Mouse (Mus musculus): ENCODE measurements around the gene Tmem18. TPM values are rescaled to one million over a fixed set of nuclear protein-coding genes. Genes with fewer than 3 reads are reported as not detected.

Tmem18 gene
- 10 to 100 TPM; 46.0 to 51.8 TPM for total RNA-seq (2021)
- long read RNA-seq, experiment 1, transcript Tmem18-201 (5 exons, 2,971 nt) = major isoform, 44 of 65 reads
- long read RNA-seq, experiment 1, transcript Tmem18-202 (3 exons, 762 nt) = minor isoform, 8 of 65 reads
- long read RNA-seq, experiment 1, partial matches to known transcripts = 1 of 65 reads
- long read RNA-seq, experiment 1, other reads (novel, unspliced or antisense) = 12 of 65 reads
- long read RNA-seq, experiment 2, transcript Tmem18-201 (5 exons, 2,971 nt) = major isoform, 53 of 71 reads
- long read RNA-seq, experiment 2, partial matches to known transcripts = 1 of 71 reads
- long read RNA-seq, experiment 2, other reads (novel, unspliced or antisense) = 16 of 71 reads

DNA sequence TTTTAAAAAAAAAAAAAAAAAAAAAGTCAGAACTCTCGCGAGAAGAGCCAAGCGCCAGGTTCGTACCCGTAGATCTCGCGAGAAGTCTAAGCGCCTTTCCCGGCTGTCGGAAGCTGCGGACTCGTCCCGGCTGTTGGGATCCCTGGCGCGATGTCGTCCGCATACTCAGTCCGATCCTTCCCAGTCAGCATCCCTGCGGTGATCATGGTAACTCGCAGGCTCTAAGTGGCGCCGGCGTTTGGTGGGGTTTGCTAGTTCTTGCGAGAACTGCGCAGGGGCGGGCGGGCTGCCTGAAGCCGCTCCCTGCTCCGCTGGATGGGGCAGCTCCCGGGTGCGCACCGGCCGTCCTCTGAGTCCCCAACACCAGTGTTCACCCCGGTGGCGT is at the start of gene Tmem18:
Tmem18 (plus strand) TSS at position 71 of the 385 bp plus-strand sequence.
- DNase-seq (ENCODE audit: low spot score in 2 of 2) = peak; percentile 87 to 90

DNA sequence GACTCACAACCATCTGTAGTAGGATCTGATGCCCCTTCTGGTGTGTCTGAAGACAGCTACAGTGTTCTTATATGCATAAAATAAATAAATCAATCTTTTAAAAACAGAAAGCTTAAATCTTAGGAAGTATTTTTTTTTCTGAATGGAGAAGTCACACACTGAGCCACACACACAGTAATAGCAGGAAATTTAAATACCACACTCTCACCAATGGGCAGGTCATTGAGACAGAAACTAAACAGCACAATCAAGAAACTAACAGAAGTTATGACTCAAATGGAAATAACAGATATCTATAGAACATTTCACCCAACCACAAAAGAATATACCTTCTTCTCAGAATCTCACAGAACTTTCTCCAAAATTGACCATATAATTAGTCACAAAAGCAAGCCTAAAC is 26.9 kb upstream of the Tmem18 start:
- no peak for DNase-seq (ENCODE audit: low spot score in 2 of 2)

DNA sequence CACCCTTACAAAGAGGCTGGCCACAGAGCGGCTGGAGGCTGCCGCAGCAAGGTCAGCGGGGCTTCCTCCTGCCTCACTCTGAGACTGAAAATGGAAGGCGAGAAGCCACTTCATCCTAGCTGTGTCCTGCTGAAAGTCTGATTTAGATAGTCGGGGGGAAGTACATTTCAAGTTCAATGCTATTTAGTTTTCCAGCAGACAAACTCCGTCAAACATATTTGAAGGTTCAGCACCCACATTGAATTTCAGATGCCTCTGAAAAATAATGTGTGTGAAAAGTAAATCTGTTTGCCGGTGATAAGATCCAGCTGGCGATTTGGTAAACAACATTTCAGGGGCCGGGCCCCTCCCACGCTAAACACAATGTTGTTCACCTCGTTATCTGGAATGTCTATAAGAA is 22.8 kb upstream of the Tmem18 start:
- DNase-seq (ENCODE audit: low spot score in 2 of 2) = no peak

DNA sequence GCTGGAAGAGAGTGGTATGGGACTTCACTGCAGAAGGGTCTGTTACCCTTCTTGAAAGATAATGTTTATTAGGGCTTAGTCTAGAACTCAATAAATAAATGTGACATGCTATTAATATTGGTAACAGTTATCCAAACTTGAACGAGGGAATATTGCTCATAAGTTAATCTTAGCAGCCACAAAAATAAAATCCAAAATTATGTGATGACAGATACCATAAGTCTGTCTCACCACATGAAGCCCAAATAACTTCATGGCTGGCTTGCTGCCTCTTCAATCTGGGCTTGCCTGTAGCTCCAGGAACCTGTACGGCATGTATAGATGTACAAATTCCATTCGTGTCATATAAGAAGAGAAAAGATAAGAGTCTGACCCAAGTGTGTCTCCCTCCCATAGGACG is 12.2 kb upstream of the Tmem18 start:
- no peak for DNase-seq (ENCODE audit: low spot score in 2 of 2)

DNA sequence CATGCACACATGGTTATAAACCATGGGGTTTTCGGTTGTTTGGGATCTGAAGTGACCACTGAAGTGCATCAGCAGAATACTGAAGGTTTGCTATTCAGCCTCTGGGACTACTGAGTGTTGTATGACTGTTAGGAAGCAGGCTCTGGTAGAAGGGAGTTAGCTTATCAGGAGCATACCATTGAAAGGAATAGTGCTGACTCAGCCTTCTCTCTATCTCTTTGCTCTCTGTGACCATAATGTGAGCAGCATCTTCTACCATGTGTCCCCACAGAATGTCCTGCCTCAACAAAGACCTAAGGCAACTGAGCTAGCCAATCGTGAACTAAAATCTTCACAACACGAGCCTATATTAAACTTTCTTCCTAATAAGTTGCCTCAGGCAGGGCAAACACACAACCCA is 8.3 kb upstream of the Tmem18 start:
- no peak for DNase-seq (ENCODE audit: low spot score in 2 of 2)

DNA sequence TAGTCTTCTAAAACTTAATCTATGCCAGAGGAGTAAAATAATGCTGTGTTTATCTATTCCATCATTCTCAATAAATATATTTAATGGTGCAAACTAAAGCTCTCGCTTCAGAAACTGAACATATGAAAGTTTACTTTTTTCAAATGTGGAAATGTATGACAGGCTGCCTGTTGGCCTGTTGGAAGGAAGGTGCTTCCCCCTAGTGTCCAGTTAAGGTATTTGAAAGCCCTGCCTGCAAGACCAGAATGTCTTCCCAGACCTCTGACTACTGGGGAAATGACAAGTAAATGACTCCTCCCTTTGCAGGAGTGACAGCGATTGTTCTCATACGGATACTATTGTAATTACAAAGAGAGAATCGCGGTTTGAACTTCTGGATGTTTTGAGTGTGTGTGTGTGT is 6.2 kb upstream of the Tmem18 start:
- DNase-seq (ENCODE audit: low spot score in 2 of 2) = peak; percentile 54 to 89

DNA sequence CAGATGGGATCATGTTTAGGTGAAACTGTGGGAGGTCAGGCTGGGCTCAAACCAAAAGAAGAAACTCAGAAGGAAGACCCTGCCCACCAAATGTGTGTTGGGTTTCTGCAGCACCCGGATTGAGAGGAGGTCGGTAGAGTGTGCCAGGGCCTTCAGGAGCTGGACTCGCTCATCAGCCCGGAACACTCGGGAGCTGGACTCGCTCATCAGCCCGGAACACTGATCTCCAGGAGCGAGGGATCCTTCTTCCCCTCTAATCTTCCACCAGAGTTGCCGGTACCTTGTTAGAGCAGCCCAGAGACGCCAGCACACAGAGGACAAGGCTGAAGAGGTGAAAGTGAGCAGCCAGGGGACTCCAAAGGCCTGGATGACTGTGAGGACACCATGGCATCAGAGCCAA is 2.9 kb upstream of the Tmem18 start:
- no peak for DNase-seq (ENCODE audit: low spot score in 2 of 2)

DNA sequence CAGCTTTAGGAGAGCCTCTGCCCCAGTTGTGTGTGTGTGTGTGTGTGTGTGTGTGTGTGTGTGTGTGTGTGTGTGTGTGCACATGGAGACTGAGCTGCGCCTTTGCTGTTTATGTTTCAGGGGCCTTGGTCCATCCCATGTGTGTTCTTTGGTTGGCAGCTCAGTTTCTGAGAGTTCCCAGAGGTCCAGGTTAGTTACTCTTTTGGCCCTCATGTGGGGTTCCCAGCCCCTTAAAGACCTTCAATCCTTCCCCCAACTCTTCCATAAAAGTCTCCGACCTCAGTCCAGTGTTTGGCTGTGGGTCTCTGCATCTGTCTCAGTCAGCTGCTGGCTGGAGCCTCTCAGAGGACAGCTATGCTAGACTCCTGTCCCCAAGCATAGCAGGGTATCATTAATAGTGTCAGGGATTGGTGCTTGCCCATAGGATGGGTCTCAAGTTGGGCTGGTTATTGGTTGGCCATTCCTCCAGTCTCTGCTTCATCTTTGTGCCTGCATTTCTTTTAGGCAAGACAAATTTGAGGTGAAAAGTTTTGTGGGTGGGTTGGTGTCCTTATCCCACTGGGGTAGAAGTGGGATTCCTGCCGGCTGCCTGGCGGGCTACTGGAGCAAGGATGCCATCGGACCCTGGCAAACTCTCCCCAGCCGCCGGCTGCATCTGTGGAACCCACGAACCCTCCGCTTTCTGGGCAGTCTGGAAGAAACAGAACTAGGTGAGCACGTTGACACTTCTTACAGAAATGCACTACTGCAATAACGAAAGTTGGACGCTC is 455 bp upstream of the Tmem18 start:
- no peak for DNase-seq (ENCODE audit: low spot score in 2 of 2)

DNA sequence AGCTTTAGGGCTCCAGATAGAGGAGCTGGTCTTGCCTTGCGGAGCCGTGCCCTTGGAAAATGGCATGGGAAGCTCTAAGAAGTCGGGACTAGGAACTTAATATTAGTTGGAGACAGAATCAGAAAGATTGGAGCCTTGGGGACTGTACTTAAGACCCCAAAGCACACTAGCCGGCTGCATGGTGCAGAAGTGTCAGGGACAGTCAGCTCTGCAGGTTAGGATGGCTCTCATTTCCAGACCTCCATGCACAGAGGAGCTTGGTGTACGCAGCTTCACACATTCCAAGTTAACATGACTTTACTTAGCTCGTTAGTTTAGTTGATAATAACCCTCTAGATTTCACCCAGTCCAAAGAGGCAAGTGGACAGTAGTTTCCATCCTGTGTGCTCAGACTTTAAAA is 637 bp downstream of the Tmem18 start:
- no peak for DNase-seq (ENCODE audit: low spot score in 2 of 2)

DNA sequence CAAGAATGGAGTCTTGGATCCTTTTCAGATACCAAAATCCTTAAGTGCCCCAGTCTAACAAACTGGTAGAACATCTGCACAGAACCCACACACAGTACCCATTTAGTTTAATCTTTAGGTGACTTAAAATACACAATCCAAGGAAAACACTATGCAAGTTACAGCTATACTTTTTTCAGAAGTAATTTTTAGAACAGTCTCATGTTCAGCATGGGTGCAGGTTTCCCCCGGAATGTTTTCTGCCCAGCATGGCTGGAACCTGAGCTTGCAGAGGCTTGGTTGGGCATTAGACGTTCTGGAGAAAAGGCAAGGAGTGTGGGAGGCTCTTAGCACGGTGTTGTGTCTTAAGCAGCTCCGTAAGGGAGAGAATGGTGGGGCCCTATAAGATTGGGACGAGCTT is 7.6 kb downstream of the Tmem18 start:
- DNase-seq (ENCODE audit: low spot score in 2 of 2) = no peak

DNA sequence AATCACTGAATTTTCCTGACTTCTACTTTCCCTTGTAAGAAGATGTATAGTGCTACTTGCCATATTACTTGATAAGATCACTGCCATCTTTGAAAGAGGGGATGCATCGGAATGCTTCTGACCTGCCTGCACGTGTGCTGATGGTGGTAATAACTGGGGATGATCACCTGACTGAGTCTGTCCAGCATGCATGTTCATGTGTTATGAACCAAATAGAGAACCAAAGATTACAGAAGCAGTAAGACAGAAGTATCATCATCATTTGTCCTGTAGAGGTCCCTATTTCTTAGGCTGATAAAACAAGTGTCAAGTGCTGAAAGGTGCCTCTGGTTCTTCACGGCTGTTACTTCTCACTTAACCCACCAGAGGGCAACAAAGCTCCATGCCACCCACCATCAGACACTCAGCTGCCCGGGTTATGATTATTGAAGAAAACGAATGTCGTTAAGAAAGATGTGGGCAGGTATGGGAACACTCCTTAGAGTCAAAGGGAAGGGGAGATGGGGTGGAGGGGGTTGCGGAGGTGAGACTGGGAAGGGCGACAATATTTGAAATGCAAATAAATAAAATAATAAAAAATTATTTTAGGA is 12.7 kb downstream of the Tmem18 start:
- peak; percentile 40 to 84 for DNase-seq (ENCODE audit: low spot score in 2 of 2)

DNA sequence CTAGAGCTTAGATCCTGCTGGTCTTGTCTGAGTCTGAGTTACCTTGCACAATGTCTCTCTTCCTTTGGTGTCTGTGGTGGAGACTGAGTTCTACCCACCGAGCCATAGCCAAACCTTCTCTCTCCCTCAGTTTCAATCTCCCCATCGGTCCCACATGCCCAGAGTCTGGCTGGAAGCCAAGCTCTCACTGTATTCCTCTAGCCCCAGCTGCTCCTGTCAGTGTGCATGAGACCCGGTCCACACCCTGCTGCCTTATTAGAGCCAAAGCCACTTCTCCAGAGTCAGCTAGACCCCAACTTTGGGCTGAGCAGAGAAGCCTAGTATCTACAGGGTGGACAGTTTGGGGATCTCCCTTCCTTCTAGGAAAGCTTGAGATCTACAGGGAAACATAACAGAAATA is 14.7 kb downstream of the Tmem18 start:
- no peak for DNase-seq (ENCODE audit: low spot score in 2 of 2)

DNA sequence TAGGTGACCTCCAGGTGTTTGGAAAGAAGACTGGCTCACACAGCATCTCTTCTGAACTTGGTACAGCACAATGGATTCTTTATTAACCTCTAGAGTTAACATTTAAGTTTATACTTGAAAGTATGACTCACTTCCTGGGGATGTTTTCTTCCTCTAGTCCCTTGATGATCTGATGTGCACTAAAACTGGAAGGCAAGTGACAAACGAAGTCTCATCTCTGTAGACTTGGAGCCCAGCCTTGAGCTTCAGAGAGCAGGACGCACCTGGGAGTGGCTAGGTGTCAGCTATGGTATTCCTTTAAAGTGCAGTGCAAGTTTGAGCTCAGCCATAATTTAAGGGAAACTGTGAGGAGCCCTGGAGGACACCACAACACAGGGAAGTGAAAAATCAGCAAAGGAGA is 15.2 kb downstream of the Tmem18 start:
- no peak for DNase-seq (ENCODE audit: low spot score in 2 of 2)

DNA sequence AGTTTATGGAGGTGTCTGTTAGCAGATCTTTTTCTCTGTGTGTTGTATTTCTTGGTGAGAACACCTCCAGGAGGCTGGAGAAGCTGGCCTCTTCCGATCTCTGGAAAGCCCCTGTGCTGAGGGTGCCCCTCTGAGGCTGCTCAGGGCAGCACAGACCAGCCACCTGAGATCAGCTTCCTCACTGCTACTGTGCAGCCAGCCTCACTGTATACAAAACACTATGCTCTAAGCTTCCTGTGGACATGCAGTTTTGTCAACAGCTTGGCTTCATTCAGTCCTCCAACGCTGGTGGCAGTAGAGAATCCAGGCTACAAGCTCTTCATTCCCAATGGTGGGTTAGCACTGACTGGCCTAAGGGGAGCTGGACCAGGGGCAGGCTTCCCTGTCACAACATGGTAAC is 15.8 kb downstream of the Tmem18 start:
- DNase-seq (ENCODE audit: low spot score in 2 of 2) = no peak

DNA sequence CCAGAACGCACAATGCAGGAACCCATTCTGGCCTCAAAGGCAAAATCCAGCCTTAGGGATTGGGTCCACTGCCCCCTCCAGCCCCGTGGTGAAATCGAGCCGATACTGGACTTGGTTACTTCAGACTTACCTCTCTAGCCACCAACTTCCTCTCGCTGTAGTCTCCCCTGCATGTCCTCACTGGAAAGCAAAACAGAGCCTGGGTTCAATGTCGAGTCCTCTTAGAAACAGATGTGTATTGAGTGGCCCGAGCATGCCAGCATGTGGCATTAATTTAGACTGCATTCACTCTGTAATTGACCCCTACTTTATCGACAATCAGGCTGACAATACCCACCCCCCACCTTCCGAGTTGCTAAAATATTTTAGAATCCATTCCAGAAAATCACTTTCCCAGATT is 19.8 kb downstream of the Tmem18 start:
- no peak for DNase-seq (ENCODE audit: low spot score in 2 of 2)

DNA sequence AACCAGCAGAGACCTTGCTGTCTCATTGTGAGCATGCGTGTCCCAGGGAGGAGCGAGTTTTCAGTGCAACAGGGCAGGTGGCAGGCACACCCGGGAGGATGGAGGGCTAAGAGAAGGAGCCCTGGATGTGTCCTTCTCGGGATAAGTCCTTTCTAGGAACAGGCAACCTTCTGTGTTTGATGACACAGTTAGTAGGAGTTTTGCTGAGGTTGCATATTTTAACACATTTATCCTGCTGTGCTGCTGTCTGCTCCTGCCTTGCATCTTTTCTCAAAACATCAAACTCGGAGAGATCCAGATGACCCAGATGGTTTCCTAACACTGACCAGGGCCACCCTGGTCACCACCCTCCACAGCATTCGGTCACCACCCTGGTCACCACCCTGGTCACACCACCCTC is 20.6 kb downstream of the Tmem18 start:
- DNase-seq (ENCODE audit: low spot score in 2 of 2) = no peak

DNA sequence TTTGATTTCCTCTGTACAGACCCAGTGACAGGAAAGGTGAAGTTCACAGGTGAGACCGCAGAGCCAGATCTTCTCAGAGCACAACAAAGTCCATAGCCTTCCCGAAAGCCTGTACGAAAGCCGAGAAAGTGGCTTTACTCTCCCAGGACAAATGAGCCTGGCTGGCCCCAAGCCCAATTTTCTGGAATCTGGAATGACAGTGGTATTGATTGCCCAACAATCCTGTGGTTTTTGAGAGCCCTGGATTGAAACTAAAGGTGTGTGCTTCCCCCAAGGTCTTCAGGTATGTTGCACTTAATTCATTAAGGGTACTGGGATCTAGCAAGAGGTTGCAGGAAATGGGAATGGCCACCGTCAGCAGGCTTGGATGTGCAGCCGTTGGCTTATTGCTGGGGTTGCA is 21.7 kb downstream of the Tmem18 start:
- DNase-seq (ENCODE audit: low spot score in 2 of 2) = no peak

DNA sequence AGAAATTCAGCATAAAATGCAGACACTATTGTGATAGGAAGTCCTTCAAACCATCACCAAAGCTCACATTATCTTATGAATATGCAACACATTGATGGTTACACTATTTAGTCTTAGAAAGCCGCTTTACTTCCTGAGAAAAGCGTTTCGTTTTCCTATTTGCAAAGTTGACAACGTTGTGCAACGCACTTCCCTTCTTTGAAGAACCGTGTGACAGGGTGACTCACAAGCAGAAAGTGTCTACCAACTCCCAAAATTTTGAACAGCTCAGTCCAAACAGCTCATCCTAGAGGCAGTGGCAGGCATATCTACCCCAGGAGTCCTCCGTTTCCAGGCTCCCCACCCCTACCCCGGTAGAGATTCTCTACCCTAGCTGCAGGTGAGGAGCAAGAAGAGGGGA is 22.5 kb downstream of the Tmem18 start:
- no peak for DNase-seq (ENCODE audit: low spot score in 2 of 2)

DNA sequence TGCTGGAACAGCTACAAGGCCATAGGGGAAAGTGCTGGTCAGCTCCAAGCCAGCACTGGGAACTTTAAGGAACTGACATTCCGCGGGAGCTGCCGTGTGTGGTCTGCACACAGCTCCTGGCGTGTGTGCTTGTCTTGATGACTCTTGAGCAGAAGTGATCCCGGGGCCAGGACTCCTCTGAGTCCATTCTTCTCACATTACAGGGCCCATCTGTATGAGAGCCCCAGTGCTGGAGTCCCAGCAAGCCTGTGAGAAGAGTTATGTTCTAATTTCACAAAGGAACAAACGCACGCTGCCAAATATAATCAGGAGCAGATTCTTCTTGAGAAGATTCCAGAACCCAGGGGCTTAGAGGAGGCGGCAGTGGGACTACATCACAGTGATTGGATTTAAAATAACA is 34.2 kb downstream of the Tmem18 start:
- peak in 1 of 2 experiments; percentile 54 for DNase-seq (ENCODE audit: low spot score in 2 of 2)

DNA sequence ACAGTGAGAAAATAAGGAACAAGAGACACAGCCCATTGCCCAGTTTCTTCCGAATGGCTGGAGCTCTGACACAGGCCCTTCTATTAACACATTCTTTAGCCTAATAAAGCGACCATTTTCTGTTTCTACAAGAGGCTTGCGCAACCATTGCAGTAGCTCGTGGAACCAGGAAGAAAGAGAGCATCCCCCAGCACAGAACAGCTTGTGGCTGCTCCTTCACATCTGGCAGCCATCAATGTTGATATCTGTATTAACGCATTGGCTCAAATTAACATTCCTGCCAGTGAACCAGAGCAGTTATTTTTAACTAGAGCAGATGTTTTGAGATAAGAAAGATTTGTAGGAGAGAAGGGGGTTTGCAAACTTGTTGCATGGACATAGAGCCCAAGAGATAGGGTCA is 44.2 kb downstream of the Tmem18 start:
- DNase-seq (ENCODE audit: low spot score in 2 of 2) = no peak

DNA sequence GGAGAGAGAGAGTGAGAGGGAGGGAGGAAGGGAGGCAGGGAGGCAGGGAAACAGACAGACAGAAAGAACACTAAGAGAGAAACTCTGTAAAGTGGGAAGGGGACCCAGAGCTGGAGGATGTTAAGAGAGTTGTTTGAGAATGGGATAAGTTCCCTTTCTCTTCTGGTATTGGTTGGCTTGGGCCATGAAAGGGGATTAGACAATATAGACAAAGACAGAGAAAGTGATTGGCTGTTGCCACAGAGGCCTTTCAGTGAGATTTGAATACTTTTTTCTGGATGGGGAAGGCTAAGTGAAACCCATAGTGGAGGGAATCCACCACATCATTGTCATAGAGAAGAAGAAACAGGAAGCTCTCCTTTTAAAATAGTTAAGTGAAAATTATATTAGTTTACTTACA is 50.3 kb downstream of the Tmem18 start:
- no peak for DNase-seq (ENCODE audit: low spot score in 2 of 2)

All from layer of hippocampus, postnatal 14 days (tissue).